Mouse (Mus musculus) heart, postnatal 0 days (tissue): ENCODE measurements around the gene Troap.

Experiments used
- CTCF ChIP-seq: IDR thresholded peaks from 2 replicates; pipeline ENCODE4 v1.5.1; 2016; ENCODE audit warnings: antibody characterized with exemption, control low read depth, low read depth
- EP300 ChIP-seq: IDR thresholded peaks from 2 replicates; pipeline ENCODE4 v1.6.1; 2016; ENCODE audit warnings: antibody characterized with exemption, low read depth

GRCm38 (mm10) chr15:99082840-99083239 is 8.5 kb downstream of the Troap start:
- TF ChIP-seq CTCF (no peak), EP300 (no peak)
